Mouse (Mus musculus) c-Kit-positive CD71-positive TER-119-positive erythroid progenitor cells, embryonic 14.5 days (primary cell): ENCODE data around the gene Cpm.
"Not testable (repeated sequence)": the region's sequence is repeated elsewhere in the genome, so short reads cannot be mapped to it uniquely, and the experiment has no call there.

Source experiments
- DNase-seq: peaks from one replicate; pipeline ENCODE4 v3.0.0-alpha.2; 2013; ENCODE audit warnings: low spot score

Cpm gene

DNA sequence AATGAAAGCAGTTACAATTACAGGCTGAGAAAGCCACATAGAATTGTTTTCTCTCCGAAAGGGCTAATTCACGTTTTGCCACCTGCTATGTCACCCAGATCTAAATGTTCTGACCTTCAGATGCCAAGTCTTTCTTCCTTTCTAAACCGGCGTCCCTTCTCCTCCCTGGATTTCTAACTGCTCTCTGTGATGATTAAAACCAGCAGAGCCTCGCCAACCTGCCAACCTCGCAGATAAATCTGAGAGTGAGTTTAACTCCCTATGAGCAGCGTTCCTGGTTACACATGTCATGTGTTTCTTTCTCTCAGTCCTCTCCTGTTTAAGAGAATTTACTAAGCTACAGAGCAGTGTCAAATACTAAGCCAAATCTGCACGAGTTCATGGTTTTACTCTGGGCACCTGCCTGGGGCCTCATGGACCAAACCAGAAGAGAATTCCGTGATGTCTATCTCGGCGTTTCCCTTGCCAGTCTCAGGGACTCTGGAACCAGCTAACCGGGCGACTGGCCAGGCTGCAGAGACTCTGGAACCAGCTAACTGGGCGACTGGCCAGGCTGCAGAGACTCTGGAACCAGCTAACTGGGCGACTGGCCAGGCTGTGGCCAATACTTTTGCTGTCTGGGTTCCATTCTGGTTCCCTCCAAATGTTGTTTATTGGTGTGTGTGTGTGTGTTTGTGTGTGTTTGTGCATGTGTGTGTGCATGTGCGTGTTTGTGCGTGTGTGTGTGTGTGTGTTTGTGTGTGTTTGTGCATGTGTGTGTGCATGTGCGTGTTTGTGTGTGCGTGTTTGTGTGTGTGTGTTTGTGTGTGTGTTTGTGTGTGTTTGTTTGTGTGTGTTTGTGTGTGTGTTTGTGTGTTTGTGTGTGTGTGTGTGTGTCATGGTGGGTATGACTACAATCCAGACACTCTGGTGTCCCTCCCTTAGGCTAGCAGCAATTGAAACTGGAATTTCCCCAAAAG, 89.1 kb downstream of the Cpm start:
- DNase-seq = no peak

DNA sequence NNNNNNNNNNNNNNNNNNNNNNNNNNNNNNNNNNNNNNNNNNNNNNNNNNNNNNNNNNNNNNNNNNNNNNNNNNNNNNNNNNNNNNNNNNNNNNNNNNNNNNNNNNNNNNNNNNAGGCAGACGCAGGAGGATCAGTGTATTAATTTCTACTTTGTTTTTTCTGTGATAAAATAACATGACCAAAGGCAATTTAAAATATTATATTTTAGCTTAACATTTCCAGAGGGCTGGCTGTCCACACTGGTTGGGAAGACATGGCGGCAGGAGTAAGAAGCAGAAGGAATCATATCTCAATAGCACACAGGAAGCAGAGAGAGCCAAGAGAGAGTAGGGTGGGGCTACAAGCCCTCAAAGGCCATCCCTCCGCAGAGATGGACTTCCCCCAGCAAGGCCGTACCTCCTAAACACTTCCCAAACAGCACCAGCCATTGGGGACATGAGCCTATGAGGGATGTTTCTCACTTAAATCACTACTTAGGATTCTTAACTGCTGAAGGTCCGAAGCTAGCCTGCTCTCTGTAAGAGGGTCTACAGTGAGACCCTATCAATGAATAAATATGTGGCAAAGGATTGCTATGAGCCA, 94.9 kb downstream of the Cpm start:
- no peak for DNase-seq

DNA sequence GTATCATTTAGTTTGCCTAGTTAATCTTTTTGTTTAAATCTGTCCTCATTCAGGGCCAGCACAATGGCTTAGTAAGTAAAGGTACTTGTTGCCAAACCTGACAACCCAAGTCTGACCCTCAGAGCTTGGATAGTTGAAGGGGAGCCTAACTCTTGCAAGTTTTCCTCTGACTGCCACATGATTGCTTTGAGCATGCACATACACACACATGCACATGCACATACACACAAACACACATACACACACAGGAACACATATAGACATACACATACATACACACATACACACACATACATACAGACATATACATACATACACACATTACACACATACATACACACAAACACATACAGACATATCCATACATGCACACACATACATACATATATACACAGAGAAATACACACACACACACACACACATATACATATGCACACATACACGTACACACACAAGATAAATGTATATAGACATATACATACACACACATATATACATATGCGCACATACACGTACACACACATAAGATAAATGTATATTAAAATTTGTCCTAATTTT, 95.6 kb downstream of the Cpm start:
- no peak for DNase-seq

DNA sequence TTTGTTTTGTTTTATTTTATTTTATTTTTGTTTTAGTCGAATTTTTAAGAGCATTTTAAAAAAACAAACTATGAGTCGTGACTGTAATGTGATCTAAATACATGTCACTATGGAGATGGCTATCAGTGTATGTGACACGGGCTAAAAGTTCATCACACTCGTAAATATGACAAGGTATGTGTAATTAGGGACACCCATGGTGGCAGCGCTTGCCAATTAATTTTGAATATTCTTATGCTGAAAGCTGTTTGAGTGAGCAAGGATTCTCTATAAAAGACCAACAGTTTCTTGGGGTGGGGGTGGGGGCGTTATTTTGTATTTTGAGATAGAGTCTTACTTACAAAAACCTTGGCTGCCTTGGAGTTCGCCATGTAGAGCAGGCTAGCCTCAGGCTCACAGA, 96.4 kb downstream of the Cpm start:
- no peak for DNase-seq

DNA sequence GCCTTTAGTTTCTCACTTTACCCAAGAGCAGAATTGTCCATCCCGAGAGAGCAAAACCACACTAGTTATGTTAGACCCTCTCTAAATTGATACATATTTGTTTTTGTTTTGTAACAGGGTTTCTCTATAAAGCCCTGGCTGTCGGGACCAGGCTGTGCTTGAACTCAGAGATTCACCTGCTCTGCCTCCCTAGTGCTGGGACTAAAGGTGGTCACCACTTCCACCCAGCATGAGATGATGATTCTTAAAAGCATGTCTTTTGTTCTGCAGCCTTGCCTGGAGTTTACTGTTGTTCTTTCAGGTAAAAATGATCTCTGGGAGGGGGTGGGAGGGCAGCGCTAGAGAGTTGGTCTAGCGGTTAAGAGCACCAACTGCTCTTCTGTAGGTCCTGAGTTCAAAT, 97.0 kb downstream of the Cpm start:
- DNase-seq = no peak

DNA sequence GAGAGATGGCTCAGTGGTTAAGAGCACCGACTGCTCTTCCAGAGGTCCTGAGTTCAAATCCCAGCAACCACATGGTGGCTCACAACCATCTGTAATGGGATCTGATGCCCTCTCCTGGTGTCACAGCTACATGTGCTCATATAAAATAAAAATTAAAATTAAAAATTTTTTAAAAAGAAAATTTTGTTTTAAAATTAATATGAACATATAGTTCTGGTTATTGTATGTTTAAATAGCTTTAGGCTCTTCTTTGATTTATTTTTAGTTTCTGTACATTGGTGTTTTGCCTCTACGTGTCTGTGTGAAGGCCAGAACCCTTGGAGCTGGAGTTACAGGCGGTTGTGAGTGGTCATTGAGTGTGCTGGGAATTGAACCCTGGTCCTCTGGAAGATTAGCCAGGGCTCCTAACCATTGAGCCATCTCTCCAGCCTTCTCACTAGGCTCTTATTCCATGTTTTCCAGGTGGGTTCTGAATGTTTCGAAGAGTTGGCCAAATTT, 97.6 kb downstream of the Cpm start:
- DNase-seq = no peak

DNA sequence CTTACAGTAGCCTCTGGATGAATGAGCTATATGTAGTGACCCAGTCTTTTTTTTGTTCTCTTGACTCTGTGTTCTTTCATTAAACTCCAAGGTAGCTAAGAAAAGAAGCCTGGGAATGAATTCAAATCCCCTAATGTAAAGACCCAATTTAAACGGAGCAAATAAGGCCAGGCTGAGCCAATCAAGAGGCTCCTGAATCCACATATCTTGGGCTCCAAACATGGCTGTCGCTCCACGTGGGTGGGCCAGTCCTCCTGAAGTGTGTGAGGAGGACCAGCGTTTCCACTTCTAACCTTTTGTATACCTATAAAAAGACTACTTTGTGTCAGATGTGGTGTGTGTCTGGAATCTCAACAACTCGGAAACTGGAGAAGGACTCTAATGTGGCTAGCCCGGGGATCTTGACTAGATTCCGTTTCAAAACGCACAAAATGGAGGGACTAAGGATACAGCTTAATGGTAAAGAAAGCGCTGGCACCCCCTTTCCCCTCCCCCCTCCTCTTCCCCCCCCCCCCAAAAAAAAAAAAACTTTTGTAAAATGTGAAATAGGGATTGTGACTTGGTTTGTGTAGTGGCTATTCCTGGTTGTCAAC, 98.3 kb downstream of the Cpm start:
- DNase-seq = no peak

DNA sequence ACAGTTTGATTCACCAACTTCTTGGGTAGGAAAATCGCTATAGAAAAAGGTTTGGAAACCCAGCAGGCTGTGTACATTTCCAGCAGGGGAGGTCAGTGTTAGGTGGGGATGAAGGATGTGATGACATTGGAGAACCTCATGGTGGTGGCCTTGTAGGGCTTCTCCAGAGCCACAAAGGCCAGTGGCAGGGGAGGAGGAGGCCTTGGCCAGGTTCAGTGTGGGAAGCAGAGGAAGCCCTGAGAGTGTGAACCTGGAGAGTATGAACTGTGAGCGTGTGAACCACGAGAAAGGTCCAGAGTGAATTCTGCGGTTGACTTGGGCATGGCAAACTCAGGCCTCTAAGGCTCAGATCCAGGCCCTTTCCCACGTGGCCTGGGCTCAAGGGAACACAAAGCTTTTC, 99.3 kb downstream of the Cpm start:
- DNase-seq = no peak

DNA sequence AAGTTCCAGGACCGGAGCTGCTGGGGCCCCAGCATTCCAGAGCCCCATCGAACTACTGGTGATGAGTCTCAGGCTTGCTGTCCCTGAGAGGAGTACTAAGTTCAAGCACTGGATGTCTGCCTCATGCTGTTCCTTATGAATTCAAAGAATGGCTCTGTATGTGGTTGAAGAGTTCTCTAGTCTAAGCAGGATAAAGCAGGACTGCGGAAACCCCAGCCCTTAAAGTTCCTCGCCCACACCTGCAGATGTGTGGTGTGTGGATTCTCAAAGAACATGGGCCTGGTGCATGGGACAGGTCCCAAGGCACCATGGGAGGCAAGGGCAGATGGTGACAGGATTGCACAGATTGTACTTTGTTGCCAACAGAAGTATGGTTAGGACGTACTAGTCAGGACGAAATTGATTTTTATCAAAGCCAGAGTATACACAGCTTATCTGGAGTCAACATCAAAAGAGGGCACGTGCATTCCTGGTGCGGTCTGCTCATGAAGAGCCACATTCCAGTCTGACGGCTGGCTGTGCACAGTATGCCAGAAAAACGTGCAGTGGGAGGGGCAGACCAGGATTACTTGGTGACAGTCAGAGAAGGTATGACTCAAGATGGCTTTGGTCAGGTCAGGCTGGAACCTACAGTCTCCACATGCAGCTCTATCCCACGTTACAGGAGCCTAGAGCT, 100.0 kb downstream of the Cpm start:
- DNase-seq = no peak

DNA sequence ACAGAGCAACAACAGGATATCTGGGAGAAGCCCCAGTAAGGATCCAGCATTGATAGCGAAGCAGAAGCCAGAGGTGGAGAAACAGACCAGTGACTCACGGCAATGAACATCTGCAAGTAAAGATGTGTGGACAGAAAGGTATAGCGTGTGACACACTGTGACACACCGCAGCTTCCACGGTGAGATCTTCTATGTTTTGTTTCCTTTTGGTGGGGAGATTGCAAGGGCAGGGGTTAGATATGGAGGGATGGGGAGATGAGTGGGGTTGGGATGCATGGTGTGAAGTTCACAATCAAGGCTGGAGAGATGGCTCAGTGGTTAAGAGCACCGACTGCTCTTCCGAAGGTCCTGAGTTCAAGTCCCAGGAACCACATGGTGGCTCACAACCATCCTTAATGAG, 100.8 kb downstream of the Cpm start:
- no peak for DNase-seq

DNA sequence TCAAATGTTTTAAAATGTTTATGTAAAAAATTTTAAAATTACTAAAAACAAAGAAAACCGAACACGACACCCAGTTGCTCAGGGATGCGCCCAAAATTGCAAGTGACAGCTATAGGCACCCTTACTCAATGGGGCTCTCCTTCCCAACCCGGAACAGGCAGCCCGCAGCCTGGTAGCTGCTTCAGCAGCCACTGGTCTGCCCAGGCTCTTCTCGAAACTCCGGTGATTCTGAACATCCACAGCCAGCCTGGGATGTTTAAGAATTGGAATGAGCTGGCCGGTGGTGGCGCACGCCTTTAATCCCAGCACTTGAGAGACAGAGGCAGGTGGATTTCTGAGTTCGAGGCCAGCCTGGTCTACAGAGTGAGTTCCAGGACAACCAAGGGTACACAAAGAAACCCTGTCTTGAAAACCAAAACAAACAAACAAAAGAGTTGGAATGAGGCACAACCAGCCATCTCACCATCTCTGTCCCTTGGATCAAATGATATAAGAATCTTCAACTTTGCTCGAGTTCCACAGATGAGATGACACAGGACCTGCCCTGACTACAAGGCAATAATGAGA, 101.4 kb downstream of the Cpm start:
- no peak for DNase-seq

DNA sequence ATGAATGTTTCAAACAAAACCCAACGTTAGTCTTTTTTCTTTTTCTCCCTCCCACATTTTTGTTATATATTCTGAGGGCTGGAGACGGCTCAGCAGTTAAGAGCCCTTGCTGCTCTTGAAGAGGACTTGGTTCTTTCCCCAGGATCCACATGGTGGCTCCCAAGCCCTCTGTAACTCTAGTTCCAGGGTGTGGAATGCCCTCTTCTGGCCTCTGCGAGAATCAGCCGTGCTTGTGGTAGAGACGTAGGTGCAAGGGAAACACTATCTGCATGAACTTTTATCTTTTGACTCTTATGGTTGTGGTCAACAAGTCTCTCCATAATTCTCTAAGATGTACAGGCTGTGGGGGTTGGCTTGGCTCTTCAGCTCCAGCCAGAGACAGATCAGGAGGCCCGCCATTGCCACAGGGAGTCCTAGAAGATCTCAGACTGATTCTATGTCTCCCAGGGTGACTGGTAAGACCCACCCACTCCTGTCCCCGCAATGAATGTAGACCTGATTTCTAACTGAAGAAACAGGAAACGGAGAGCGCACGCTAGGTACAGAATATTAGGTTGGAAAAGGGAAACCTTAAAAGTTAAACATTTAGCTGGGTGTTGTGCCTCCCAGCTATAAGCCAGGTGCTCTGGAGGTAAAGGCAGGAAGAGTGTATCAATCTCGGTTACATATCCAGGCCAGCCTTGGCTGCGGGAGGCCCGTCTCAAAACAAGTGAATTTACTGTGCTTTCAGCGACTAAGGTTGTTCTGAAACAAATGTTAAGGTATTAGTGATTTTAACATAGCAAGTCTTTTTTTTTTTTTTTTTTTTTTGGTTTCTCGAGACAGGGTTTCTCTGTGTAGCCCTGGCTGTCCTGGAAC, 102.2 kb downstream of the Cpm start:
- peak; percentile 64 for DNase-seq

DNA sequence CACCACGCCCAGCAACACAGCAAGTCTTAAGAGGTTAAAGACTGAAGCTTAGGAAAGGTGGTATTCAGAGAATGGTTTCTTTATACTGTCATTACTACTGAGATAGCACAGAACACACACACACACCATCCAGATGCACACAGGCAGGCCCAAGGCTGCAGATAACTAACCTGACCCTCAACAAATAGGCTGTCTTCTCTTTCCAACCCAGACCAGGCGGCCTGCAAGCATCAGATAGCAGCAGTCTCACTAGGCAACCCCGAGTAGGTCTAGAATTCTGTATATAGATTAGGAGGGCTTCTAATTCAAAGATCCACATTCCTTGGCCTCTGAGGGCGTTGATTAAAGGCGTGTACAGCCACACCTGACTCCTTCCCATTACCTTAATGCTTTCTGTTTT, 102.9 kb downstream of the Cpm start:
- peak; percentile 72 for DNase-seq

DNA sequence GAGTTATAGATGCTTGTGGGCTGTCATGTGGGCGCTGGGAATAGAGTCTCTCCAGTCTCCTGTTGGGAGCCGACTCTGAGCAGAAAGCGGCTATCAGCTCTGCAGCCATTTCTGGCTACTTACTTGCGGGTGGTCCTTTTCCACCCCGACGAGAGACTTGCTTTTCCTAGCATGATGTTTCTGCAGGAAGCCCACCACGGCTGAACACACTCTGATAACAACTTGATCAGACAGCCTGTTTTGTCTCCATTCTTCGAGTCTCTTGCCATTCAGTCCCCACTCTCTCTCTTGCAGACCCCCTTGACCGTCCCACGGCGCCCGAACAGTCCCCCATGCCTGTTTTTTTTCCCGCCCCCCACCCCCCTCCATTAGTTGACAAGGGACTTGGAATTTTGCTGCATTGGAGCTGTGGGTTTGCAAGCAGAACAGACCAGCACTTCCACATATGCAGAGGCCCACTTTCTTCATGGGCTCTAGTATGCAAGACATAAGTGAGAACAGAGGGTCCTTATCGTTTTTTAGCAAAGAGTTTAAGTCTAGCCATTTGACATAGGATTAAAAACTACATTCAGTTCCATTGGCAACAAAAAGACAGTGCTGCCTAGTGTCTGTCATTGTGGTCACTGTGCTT, 103.8 kb downstream of the Cpm start:
- no peak for DNase-seq

DNA sequence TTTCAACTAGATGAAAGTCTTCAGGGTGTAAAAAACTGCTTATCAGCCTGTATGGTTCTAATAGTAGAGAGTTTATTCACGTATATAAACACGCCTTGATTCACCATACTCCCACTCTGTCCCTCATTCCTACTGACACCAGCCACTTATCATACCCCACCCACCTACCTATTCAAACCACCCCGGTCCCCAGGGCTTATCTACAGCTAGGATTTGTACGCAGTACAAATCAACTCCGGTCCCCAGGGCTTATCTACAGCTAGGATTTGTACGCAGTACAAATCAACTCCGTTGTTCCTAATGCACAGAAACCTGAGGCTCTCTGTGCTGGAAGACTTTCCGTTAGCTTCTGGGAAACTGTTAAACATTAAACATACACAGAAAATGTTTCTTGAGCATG, 104.3 kb downstream of the Cpm start:
- not testable (repeated sequence) for DNase-seq

DNA sequence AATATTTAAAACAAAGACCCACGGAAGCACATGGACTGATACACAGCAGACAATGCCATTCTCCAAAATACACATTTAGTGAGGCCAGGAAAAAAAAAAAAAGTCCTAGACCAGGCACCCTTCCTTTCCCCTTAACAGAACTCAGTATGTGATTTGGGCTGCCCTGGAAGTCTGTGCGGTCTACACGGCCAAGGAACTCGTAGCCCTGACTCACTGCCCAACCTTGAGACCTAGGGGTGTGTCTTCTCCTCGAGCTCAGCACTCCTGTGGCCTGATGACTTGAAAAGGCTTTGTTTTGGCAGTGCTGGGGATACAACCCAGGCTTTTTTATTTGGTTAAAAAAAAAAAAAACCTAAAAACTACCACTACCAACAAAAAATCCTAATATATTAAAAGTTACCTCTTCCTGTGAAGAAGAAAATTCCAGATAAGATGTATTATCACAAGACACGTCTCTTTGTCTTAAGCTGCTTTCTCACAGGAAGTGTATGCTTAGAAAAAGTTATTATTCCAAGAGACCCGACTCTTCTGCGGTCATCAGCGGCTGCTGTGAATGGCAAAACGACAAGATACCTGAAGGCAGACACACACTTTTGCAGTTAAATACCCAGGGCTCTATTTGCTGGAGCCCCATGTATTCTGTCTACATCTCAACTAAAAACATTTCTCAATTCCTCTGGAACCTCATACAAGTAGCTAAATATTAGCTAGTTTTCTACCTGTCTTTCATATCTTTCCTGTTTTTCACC, 105.0 kb downstream of the Cpm start:
- not testable (repeated sequence) for DNase-seq

DNA sequence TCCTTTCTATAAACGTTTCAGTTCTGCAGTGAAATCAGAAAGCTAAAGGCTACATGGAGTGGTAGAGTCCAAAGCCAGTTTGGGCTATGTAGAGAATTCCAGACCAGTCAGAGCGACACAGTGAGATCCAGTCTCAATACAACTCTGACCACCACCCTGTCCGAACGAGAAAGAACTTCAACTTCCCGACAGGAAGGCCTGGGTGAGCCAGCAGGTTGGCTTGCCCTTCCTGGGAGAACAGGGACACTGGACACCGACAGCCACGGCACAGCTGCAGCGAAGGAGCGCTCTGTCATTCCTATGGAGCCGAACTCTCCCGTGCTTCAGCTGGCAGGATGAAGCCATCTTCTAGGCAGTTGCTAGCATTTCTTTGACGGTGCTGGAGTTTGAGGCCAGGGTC, 106.1 kb downstream of the Cpm start:
- not testable (repeated sequence) for DNase-seq

DNA sequence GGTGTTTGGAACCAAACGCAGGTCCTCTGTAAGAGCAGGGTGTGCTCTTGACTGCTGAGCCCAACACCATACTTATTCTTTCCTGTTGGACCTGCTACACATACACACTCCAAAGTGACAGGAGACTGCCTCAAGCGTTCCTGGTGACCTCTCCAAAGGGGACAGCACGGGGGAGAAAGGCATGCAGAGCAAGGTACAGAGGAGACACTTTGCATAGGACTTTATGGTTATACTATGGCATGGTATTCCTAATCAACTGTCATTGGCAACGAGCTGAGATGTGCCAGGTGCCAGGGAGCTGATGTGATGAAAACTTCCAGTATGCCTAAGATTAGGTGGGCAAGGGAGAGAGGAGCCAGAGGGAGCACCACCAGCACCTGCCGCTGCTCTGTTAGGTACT, 107.3 kb downstream of the Cpm start:
- no peak for DNase-seq
